Mouse (Mus musculus): Measurements from ENCODE around the gene Sectm1a. TPM values are rescaled to one million over a fixed set of nuclear protein-coding genes. Genes with fewer than 3 reads are reported as not detected.

Sectm1a gene
- polyA plus RNA-seq (2016; fragmentation: Nextera tagmentation; extraction: Ambion mirVana) = not detected in 2 replicates

GRCm38 (mm10) chr11:121081120-121081519 lies at the start of gene Sectm1a:
TSS of gene Sectm1a (minus strand) at chr11:121081220.
- Histone ChIP-seq H3K9me3 (peaks cover 5% of the 10 kb centered on the region; the same call in 1 of the 2 replicates), H3K36me3 (no peaks in the 10 kb centered on the region), H3K27ac (no peak within 1 kb of the TSS), H3K4me1 (replicated peaks) (no peaks in the 10 kb centered on the region), H3K27me3 (0 out of 2 replicates have a peak, but pooled peaks cover 4% of the 10 kb centered on the region), H3K4me2 (no peak within 1 kb of the TSS), H3K4me3 (replicated peaks) (no peak within 1 kb of the TSS), H3K9ac (replicated peaks) (no peak within 1 kb of the TSS)
- 67% methylated on average over 3 of the region's 3 CpGs for WGBS
- no peak for ATAC-seq (ENCODE audit: insufficient number of reproducible peaks, insufficient read depth, low FRiP score, low TSS enrichment, low read depth)

- Histone ChIP-seq H3K36me3 (no peaks in the 10 kb centered on the region), H3K4me1 (replicated peaks) (no peaks in the 10 kb centered on the region), H3K9me3 (no peaks in the 10 kb centered on the region), H3K9ac (replicated peaks) (no peak overlapping the region), H3K4me3 (replicated peaks) (no peak overlapping the region), H3K27ac (no peak overlapping the region), H3K27me3 (no peaks in the 10 kb centered on the region), H3K4me2 (no peak overlapping the region)
- 67% methylated on average over 1 of the region's 1 CpGs for WGBS
- no peak for ATAC-seq (ENCODE audit: insufficient number of reproducible peaks, insufficient read depth, low FRiP score, low TSS enrichment, low read depth)
Observed at GRCm38 (mm10) chr11:121129616-121130015, 48.6 kb upstream of the Sectm1a start.

- Histone ChIP-seq H3K27ac (no peak overlapping the region), H3K4me3 (replicated peaks) (no peak overlapping the region), H3K4me1 (replicated peaks) (no peaks in the 10 kb centered on the region), H3K36me3 (no peaks in the 10 kb centered on the region), H3K9ac (replicated peaks) (no peak overlapping the region), H3K9me3 (no peaks in the 10 kb centered on the region), H3K4me2 (no peak overlapping the region), H3K27me3 (no peaks in the 10 kb centered on the region)
- no peak for ATAC-seq (ENCODE audit: insufficient number of reproducible peaks, insufficient read depth, low FRiP score, low TSS enrichment, low read depth)
- WGBS = 85% methylated on average over 3 of the region's 3 CpGs
Observed at GRCm38 (mm10) chr11:121127441-121127840, 46.4 kb upstream of the Sectm1a start.

GRCm38 (mm10) chr11:121126395-121126794 lies 45.4 kb upstream of the Sectm1a start:
- no peaks in the 10 kb centered on the region for H3K36me3 ChIP-seq
- H3K4me3 ChIP-seq (replicated peaks) = no peak overlapping the region
- no peaks in the 10 kb centered on the region for H3K4me1 ChIP-seq (replicated peaks)
- H3K27me3 ChIP-seq = no peaks in the 10 kb centered on the region
- H3K4me2 ChIP-seq = no peak overlapping the region
- WGBS = 85% methylated on average over 1 of the region's 1 CpGs
- no peak for ATAC-seq (ENCODE audit: insufficient number of reproducible peaks, insufficient read depth, low FRiP score, low TSS enrichment, low read depth)
- H3K9ac ChIP-seq (replicated peaks) = no peak overlapping the region
- H3K27ac ChIP-seq = no peak overlapping the region
- H3K9me3 ChIP-seq = no peaks in the 10 kb centered on the region

- WGBS = 81% methylated on average over 3 of the region's 3 CpGs
- H3K4me2 ChIP-seq = no peak overlapping the region
- no peak overlapping the region for H3K4me3 ChIP-seq (replicated peaks)
- H3K9ac ChIP-seq (replicated peaks) = no peak overlapping the region
- H3K27ac ChIP-seq = no peak overlapping the region
- H3K27me3 ChIP-seq = no peaks in the 10 kb centered on the region
- no peak for ATAC-seq (ENCODE audit: insufficient number of reproducible peaks, insufficient read depth, low FRiP score, low TSS enrichment, low read depth)
- H3K4me1 ChIP-seq (replicated peaks) = no peaks in the 10 kb centered on the region
- no peaks in the 10 kb centered on the region for H3K9me3 ChIP-seq
- H3K36me3 ChIP-seq = no peaks in the 10 kb centered on the region
Observed at GRCm38 (mm10) chr11:121125522-121126172, 44.6 kb upstream of the Sectm1a start.

GRCm38 (mm10) chr11:121123438-121123837 lies 42.4 kb upstream of the Sectm1a start:
- H3K9me3 ChIP-seq = no peaks in the 10 kb centered on the region
- no peak overlapping the region for H3K27ac ChIP-seq
- H3K27me3 ChIP-seq = no peaks in the 10 kb centered on the region
- H3K36me3 ChIP-seq = no peaks in the 10 kb centered on the region
- H3K9ac ChIP-seq (replicated peaks) = no peak overlapping the region
- 89% methylated on average over 4 of the region's 4 CpGs for WGBS
- no peaks in the 10 kb centered on the region for H3K4me1 ChIP-seq (replicated peaks)
- H3K4me3 ChIP-seq (replicated peaks) = no peak overlapping the region
- no peak overlapping the region for H3K4me2 ChIP-seq
- ATAC-seq (ENCODE audit: insufficient number of reproducible peaks, insufficient read depth, low FRiP score, low TSS enrichment, low read depth) = no peak

- 86% methylated on average over 2 of the region's 2 CpGs for WGBS
- no peak overlapping the region for H3K4me3 ChIP-seq (replicated peaks)
- no peaks in the 10 kb centered on the region for H3K27me3 ChIP-seq
- no peaks in the 10 kb centered on the region for H3K9me3 ChIP-seq
- H3K27ac ChIP-seq = no peak overlapping the region
- no peak overlapping the region for H3K4me2 ChIP-seq
- no peak for ATAC-seq (ENCODE audit: insufficient number of reproducible peaks, insufficient read depth, low FRiP score, low TSS enrichment, low read depth)
- H3K4me1 ChIP-seq (replicated peaks) = no peaks in the 10 kb centered on the region
- H3K9ac ChIP-seq (replicated peaks) = no peak overlapping the region
- no peaks in the 10 kb centered on the region for H3K36me3 ChIP-seq
Observed at GRCm38 (mm10) chr11:121122024-121122670, 41.1 kb upstream of the Sectm1a start.

- no peak overlapping the region for H3K4me3 ChIP-seq (replicated peaks)
- no peak overlapping the region for H3K27ac ChIP-seq
- ATAC-seq (ENCODE audit: insufficient number of reproducible peaks, insufficient read depth, low FRiP score, low TSS enrichment, low read depth) = no peak
- no peaks in the 10 kb centered on the region for H3K4me1 ChIP-seq (replicated peaks)
- H3K36me3 ChIP-seq = no peaks in the 10 kb centered on the region
- H3K9ac ChIP-seq (replicated peaks) = no peak overlapping the region
- no peaks in the 10 kb centered on the region for H3K9me3 ChIP-seq
- 82% methylated on average over 3 of the region's 3 CpGs for WGBS
- no peaks in the 10 kb centered on the region for H3K27me3 ChIP-seq
- no peak overlapping the region for H3K4me2 ChIP-seq
Observed at GRCm38 (mm10) chr11:121121151-121121550, 40.1 kb upstream of the Sectm1a start.

- no peak for ATAC-seq (ENCODE audit: insufficient number of reproducible peaks, insufficient read depth, low FRiP score, low TSS enrichment, low read depth)
- H3K9ac ChIP-seq (replicated peaks) = no peak within 1 kb of the TSS
- no peak within 1 kb of the TSS for H3K27ac ChIP-seq
- no peak within 1 kb of the TSS for H3K4me3 ChIP-seq (replicated peaks)
- no peaks in the 10 kb centered on the region for H3K9me3 ChIP-seq
- H3K27me3 ChIP-seq = no peaks in the 10 kb centered on the region
- no peaks in the 10 kb centered on the region for H3K36me3 ChIP-seq
- H3K4me1 ChIP-seq (replicated peaks) = no peaks in the 10 kb centered on the region
- 88% methylated on average over 3 of the region's 3 CpGs for WGBS
- no peak within 1 kb of the TSS for H3K4me2 ChIP-seq
Observed at GRCm38 (mm10) chr11:121118577-121118976, 37.6 kb upstream of the Sectm1a start, which contains the start of gene Tex19.2. TSS of gene Tex19.2 (minus strand) at chr11:121118677.

- Histone ChIP-seq H3K27ac (no peak overlapping the region), H3K4me2 (no peak overlapping the region), H3K27me3 (no peaks in the 10 kb centered on the region), H3K9me3 (no peaks in the 10 kb centered on the region), H3K4me1 (replicated peaks) (no peaks in the 10 kb centered on the region), H3K4me3 (replicated peaks) (no peak overlapping the region), H3K9ac (replicated peaks) (no peak overlapping the region), H3K36me3 (no peaks in the 10 kb centered on the region)
- WGBS = 91% methylated on average over 18 of the region's 18 CpGs
- no peak for ATAC-seq (ENCODE audit: insufficient number of reproducible peaks, insufficient read depth, low FRiP score, low TSS enrichment, low read depth)
Observed at GRCm38 (mm10) chr11:121118106-121118505, 37.1 kb upstream of the Sectm1a start.

GRCm38 (mm10) chr11:121112091-121112775 lies 31.2 kb upstream of the Sectm1a start:
- H3K9me3 ChIP-seq = no peaks in the 10 kb centered on the region
- no peak overlapping the region for H3K4me2 ChIP-seq
- WGBS = 81% methylated on average over 5 of the region's 5 CpGs
- ATAC-seq (ENCODE audit: insufficient number of reproducible peaks, insufficient read depth, low FRiP score, low TSS enrichment, low read depth) = no peak
- H3K4me3 ChIP-seq (replicated peaks) = no peak overlapping the region
- H3K4me1 ChIP-seq (replicated peaks) = 0 out of 2 replicates have a peak, but pooled peaks cover 2% of the 10 kb centered on the region
- H3K27me3 ChIP-seq = no peaks in the 10 kb centered on the region
- H3K36me3 ChIP-seq = no peaks in the 10 kb centered on the region
- H3K27ac ChIP-seq = no peak overlapping the region
- no peak overlapping the region for H3K9ac ChIP-seq (replicated peaks)
